Mouse (Mus musculus) ES-Bruce4 (cell line): Measurements from ENCODE around the gene Cd52. TPM values are rescaled to one million over a fixed set of nuclear protein-coding genes. Genes with fewer than 3 reads are reported as not detected.

Experiments used
- H3K27ac ChIP-seq: 2 replicates; pipeline ENCODE4 v1.5.1; 2012; ENCODE audit warnings: low read length, inconsistent platforms; ENCODE audit not compliant: insufficient read depth
- H3K27me3 ChIP-seq: 2 replicates; pipeline ENCODE4 v1.6.1; 2012; ENCODE audit warnings: mild to moderate bottlenecking, low read length, inconsistent platforms; ENCODE audit not compliant: control insufficient read depth, poor library complexity, insufficient read depth, severe bottlenecking
- H3K36me3 ChIP-seq: 2 replicates; pipeline ENCODE4 v1.6.1; 2012; ENCODE audit warnings: inconsistent platforms, mild to moderate bottlenecking, low read length, moderate library complexity; ENCODE audit not compliant: control insufficient read depth, poor library complexity, insufficient read depth, severe bottlenecking
- H3K4me1 ChIP-seq: one replicate; pipeline ENCODE4 v1.8.1; 2011; ENCODE audit warnings: low read length; ENCODE audit not compliant: control insufficient read depth, insufficient read depth
- H3K4me3 ChIP-seq: 2 replicates; pipeline ENCODE4 v1.5.1; 2011; ENCODE audit warnings: low read depth, mild to moderate bottlenecking, low read length
- H3K9ac ChIP-seq: 2 replicates; pipeline ENCODE4 v1.6.1; 2012; ENCODE audit warnings: low read depth, mild to moderate bottlenecking, inconsistent platforms; ENCODE audit not compliant: poor library complexity, severe bottlenecking
- H3K9me3 ChIP-seq: replicated peaks from 2 replicates; pipeline ENCODE4 v1.6.1; 2012; ENCODE audit warnings: mild to moderate bottlenecking, low read length, inconsistent platforms; ENCODE audit not compliant: control insufficient read depth, poor library complexity, insufficient read depth, severe bottlenecking
- CTCF ChIP-seq: IDR thresholded peaks from one replicate; pipeline ENCODE4 v1.8.1; 2011; ENCODE audit warnings: low read depth, low read length
- EP300 ChIP-seq: IDR thresholded peaks from 2 replicates; pipeline ENCODE4 v1.6.1; 2011; ENCODE audit warnings: low read depth, low read length; ENCODE audit not compliant: insufficient read depth
- POLR2A ChIP-seq: IDR thresholded peaks from one replicate; pipeline ENCODE4 v1.8.1; 2011; ENCODE audit warnings: low read length; ENCODE audit not compliant: insufficient read depth
- polyA plus RNA-seq: library from polyadenylated mRNA; stranded (reverse); fragments of >200 nt; gene quantifications from 2 replicates; pipeline ENCODE4 v1.2.4, GENCODE M21; 2011; ENCODE audit warnings: low read depth; ENCODE audit not compliant: missing spikeins, insufficient read depth, insufficient read length

The Cd52 gene
- polyA plus RNA-seq, 1 experiment: not detected

DNA sequence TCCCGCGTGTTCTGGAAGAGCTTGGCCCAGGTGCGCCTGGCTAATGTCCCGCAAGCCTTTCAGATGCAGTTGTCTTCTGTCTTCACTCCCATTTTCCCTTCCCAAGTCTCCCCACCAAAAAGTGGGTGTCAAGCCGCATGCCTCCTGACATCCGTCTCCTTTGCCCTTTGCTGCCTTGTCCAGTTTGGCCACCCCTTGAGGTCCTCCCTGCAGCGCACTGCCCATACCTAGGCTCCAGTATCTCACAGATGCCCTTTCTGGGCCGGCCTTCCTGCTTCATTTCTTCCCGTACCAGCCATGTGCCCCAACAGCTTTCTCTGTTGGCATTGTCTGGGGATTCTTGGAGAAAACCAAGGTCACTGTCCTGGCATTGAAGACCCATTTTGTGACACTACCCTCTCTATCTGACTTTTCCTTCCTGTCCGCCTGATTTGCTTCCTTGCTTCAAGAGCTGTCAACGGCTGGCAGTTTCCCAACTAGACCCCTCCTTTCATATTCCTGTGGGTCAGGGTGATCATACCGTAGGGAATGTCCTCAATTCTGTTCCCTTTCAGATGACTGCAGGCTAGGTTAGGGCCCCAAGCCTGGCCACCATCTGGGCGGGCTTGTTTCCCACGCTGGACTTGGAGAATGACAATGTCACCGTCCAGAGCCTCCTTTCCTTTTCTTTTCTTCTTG lies 30.6 kb upstream of the Cd52 start:
- Histone ChIP-seq H3K9ac (no peak overlapping the region), H3K27ac (no peak overlapping the region), H3K36me3 (no peaks in the 10 kb centered on the region), H3K4me1 (peaks cover 13% of the 10 kb centered on the region), H3K9me3 (no peaks in the 10 kb centered on the region), H3K4me3 (no peak overlapping the region), H3K27me3 (no peaks in the 10 kb centered on the region)
- TF ChIP-seq EP300: no peak
- TF ChIP-seq CTCF: no peak
- TF ChIP-seq POLR2A: no peak

DNA sequence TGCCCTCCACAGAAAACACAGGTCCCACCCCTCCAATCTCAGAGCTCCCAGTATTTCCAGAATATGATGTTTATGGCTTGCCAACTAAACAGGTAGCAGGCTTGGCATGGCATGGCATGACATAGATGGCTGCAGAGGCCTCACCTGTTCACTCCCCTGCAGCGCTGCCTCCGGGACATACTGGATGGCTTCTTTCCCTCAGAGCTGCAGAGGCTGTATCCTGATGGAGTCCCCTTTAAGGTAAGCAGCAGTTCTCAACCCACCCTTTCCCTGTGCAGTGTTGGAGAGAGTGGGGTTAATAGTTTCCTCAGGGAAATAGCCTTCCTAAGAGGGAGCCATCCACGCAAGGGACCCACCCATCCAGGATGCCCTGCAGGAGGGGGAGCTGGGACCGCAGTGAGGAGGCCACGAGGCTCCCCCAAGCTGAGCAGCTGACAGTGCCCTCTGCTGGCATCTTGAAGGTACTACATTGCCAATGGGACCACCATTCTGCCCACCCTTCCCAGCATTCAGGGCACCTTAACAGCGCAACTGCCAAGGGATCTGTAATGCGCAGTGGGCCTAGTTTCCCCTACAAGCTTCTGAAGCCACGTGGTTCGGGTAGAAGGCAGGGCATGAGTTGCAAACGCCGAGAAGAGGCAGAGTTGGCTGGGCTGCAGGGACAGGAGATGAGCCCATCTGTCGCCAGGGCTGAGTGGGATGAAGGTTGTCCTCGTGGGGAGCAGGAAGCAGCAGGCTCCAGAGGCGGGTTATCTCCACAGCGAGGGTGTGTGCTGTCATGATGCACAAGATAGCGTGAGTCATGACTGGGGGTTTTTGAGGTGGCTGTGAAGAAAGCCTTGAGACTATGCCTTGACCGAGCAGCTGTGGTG lies 29.0 kb upstream of the Cd52 start:
- Histone ChIP-seq H3K36me3 (no peaks in the 10 kb centered on the region), H3K9ac (no peak overlapping the region), H3K9me3 (no peaks in the 10 kb centered on the region), H3K27me3 (no peaks in the 10 kb centered on the region), H3K4me3 (peak overlapping the region; percentile 4; the same call in 1 of the 2 replicates), H3K4me1 (peaks cover 23% of the 10 kb centered on the region), H3K27ac (no peak overlapping the region)
- TF ChIP-seq POLR2A (no peak), CTCF (peak; percentile 98), EP300 (0 out of 2 replicates have a peak, but pooled peaks have one; percentile 49)

DNA sequence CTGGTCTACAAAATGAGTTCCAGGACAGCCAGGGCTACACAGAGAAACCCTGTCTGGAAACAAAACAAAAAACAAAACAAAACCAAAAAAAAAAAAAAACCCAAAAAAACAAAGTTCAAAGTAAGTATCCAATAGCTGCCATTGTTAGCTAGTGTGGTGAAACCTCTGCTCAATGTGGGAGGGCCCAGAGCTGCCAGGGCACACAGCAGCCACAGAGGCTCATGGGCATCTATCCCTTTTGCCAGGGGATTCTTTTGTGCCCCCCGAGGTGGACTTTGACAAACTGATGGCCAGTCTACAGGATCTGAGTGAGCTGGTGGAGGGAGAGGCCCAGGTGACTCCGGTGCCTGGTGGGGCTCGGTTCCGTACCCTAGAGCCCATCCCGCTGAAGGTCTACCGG lies 28.3 kb upstream of the Cd52 start:
- H3K27ac ChIP-seq: no peak overlapping the region
- H3K27me3 ChIP-seq: no peaks in the 10 kb centered on the region
- H3K9me3 ChIP-seq: no peaks in the 10 kb centered on the region
- peaks cover 23% of the 10 kb centered on the region for H3K4me1 ChIP-seq
- no peaks in the 10 kb centered on the region for H3K36me3 ChIP-seq
- no peak overlapping the region for H3K9ac ChIP-seq
- TF ChIP-seq POLR2A (no peak), CTCF (no peak), EP300 (no peak)
- peak overlapping the region; percentile 4; the same call in 1 of the 2 replicates for H3K4me3 ChIP-seq

DNA sequence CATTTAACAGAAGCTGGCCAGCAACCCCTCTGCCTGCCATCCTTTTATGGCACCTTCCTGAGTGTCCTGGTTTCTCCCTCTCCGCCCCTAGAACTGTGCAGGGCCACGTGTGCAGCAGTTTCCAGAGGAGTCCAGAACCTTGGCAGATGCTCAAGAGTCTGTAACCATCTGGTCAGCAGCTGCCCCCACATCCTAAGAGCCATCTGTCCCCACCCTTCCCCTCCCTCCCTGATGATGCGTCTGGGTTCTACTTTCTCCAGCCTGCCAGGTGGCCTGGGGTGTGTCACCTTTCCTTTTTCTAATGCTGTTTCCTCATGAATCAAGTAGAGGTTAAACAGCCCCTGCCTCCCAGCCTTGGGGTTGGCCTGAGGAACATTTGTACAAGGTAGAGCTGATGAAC lies 27.4 kb upstream of the Cd52 start:
- H3K4me1 ChIP-seq: peaks cover 29% of the 10 kb centered on the region
- TF ChIP-seq CTCF: no peak
- peak; percentile 96 for TF ChIP-seq EP300
- H3K9ac ChIP-seq: no peak overlapping the region
- no peaks in the 10 kb centered on the region for H3K9me3 ChIP-seq
- peak overlapping the region; percentile 64 for H3K27ac ChIP-seq
- no peaks in the 10 kb centered on the region for H3K36me3 ChIP-seq
- H3K4me3 ChIP-seq: no peak overlapping the region
- no peaks in the 10 kb centered on the region for H3K27me3 ChIP-seq

DNA sequence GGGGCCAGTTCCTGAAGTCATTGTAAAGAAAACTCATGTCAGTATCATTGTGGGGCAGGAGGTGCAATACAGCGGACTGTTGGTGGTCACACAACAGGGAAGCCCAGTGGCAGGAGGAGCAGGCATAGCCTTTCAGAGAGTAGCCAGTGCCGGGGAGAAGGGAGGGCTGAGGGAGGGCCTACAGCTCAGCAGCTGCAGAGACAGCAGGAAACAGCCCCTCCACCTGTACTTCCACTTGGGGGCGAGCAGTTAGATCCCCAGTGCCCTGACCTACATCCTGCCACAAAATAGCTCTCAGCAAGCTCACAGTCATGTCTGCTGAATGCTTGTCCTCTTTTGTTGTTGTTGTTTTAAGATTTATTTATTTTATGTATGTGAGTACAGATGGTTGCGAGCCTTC lies 26.7 kb upstream of the Cd52 start:
- Histone ChIP-seq H3K27me3 (no peaks in the 10 kb centered on the region), H3K9me3 (no peaks in the 10 kb centered on the region), H3K4me1 (peaks cover 29% of the 10 kb centered on the region), H3K9ac (0 out of 2 replicates have a peak overlapping the region, but pooled peaks have one; percentile 15), H3K4me3 (no peak overlapping the region), H3K36me3 (no peaks in the 10 kb centered on the region), H3K27ac (peak overlapping the region; percentile 22)
- TF ChIP-seq EP300 (0 out of 2 replicates have a peak, but pooled peaks have one; percentile 26), POLR2A (no peak)

DNA sequence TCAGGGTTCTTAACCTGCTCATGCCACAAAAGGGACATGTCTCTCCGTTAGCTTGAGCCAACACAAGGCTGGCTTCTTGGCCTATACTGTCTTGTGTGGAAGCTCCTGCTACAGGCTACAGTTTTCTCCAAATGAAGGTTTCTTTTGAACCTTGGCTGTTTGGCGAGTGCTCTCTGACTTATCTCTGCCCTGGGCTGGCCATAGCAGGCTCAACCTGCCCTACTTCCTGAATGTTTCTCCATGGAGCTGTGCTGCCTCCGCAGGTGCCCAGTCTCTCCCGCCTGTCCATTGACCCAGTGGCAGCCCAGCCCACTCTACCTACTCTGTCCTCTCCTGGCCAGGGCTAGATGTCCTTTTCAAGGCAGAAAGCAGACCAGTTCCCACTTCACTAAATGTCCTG lies 26.0 kb upstream of the Cd52 start:
- Histone ChIP-seq H3K27me3 (no peaks in the 10 kb centered on the region), H3K9ac (0 out of 2 replicates have a peak overlapping the region, but pooled peaks have one; percentile 15), H3K36me3 (no peaks in the 10 kb centered on the region), H3K4me1 (peaks cover 29% of the 10 kb centered on the region), H3K9me3 (no peaks in the 10 kb centered on the region), H3K27ac (peak overlapping the region; percentile 22; the same call in 1 of the 2 replicates), H3K4me3 (no peak overlapping the region)
- TF ChIP-seq POLR2A: no peak
- no peak for TF ChIP-seq EP300
- no peak for TF ChIP-seq CTCF
